Mouse (Mus musculus): Measurements from ENCODE around the gene Cldn13. TPM values are rescaled to one million over a fixed set of nuclear protein-coding genes. Genes with fewer than 3 reads are reported as not detected.

The Cldn13 gene
- total and polyA plus RNA-seq, 3 experiments = 0.10 TPM; not detected in 2

- intact Hi-C loops (cut with DNase I) = no loop called here
- peaks cover 3% of the 10 kb centered on the region; the same call in 1 of the 2 replicates for H3K4me1 ChIP-seq (ENCODE audit: control insufficient read depth, insufficient read depth, low read length)
- WGBS = 43% methylated on average over 5 of the region's 5 CpGs
- H3K4me3 ChIP-seq = no peak overlapping the region
- no peaks in the 10 kb centered on the region for H3K79me2 ChIP-seq (replicated peaks; ENCODE audit: control insufficient read depth, insufficient read depth, low read length)
- no peaks in the 10 kb centered on the region for H3K27me3 ChIP-seq (ENCODE audit: control insufficient read depth, insufficient read depth, low read length)
- TF ChIP-seq EP300 (IDR thresholded peaks at IDR 0.05; ENCODE audit: insufficient read depth, low read depth, low read length) (no peak), CTCF (IDR thresholded peaks at IDR 0.05) (no peak), POLR2A (IDR thresholded peaks at IDR 0.05; ENCODE audit: insufficient read depth, low read depth, low read length) (no peak)
- H3K36me3 ChIP-seq (ENCODE audit: control insufficient read depth, insufficient read depth, low read length) = no peaks in the 10 kb centered on the region
- H3K9ac ChIP-seq (ENCODE audit: low read depth, low read length) = no peak overlapping the region
- H3K27ac ChIP-seq = no peak overlapping the region
- no peak for DNase-seq
Observed at GRCm38 (mm10) chr5:134955491-134955890, 40.2 kb upstream of the Cldn13 start.

- peak in 1 of 2 experiments; percentile 40 for DNase-seq
- intact Hi-C loops (cut with DNase I) = no loop called here
- H3K4me1 ChIP-seq (ENCODE audit: control insufficient read depth, insufficient read depth, low read length) = no peaks in the 10 kb centered on the region
- H3K9ac ChIP-seq (ENCODE audit: low read depth, low read length) = no peak overlapping the region
- no peak overlapping the region for H3K27ac ChIP-seq
- TF ChIP-seq CTCF (IDR thresholded peaks at IDR 0.05) (no peak), EP300 (IDR thresholded peaks at IDR 0.05; ENCODE audit: insufficient read depth, low read depth, low read length) (no peak), POLR2A (IDR thresholded peaks at IDR 0.05; ENCODE audit: insufficient read depth, low read depth, low read length) (no peak)
- no peaks in the 10 kb centered on the region for H3K36me3 ChIP-seq (ENCODE audit: control insufficient read depth, insufficient read depth, low read length)
- H3K4me3 ChIP-seq = no peak overlapping the region
- 6% methylated on average over 19 of the region's 19 CpGs for WGBS
- no peaks in the 10 kb centered on the region for H3K27me3 ChIP-seq (ENCODE audit: control insufficient read depth, insufficient read depth, low read length)
- H3K79me2 ChIP-seq (replicated peaks; ENCODE audit: control insufficient read depth, insufficient read depth, low read length) = no peaks in the 10 kb centered on the region
Observed at GRCm38 (mm10) chr5:134951053-134951884, 35.9 kb upstream of the Cldn13 start.

- 61% methylated on average over 4 of the region's 4 CpGs for WGBS
Observed at GRCm38 (mm10) chr5:134948085-134948439, 32.7 kb upstream of the Cldn13 start.

GRCm38 (mm10) chr5:134947420-134948084, 32.2 kb upstream of the Cldn13 start:
- no peak for DNase-seq
- intact Hi-C loops (cut with DNase I) = no loop called here
- 44% methylated on average over 5 of the region's 5 CpGs for WGBS
- Histone ChIP-seq H3K4me1 (ENCODE audit: control insufficient read depth, insufficient read depth, low read length) (no peaks in the 10 kb centered on the region), H3K9ac (ENCODE audit: low read depth, low read length) (no peak overlapping the region), H3K79me2 (replicated peaks; ENCODE audit: control insufficient read depth, insufficient read depth, low read length) (no peaks in the 10 kb centered on the region), H3K36me3 (ENCODE audit: control insufficient read depth, insufficient read depth, low read length) (no peaks in the 10 kb centered on the region), H3K27ac (no peak overlapping the region), H3K27me3 (ENCODE audit: control insufficient read depth, insufficient read depth, low read length) (no peaks in the 10 kb centered on the region), H3K4me3 (no peak overlapping the region)
- no peak for TF ChIP-seq EP300 (IDR thresholded peaks at IDR 0.05; ENCODE audit: insufficient read depth, low read depth, low read length)
- no peak for TF ChIP-seq CTCF (IDR thresholded peaks at IDR 0.05)
- no peak for TF ChIP-seq POLR2A (IDR thresholded peaks at IDR 0.05; ENCODE audit: insufficient read depth, low read depth, low read length)

More at GRCm38 (mm10) chr5:134948085-134948439, 32.7 kb upstream of the Cldn13 start:
- intact Hi-C loops (cut with DNase I) = no loop called here
- no peak for TF ChIP-seq POLR2A (IDR thresholded peaks at IDR 0.05; ENCODE audit: insufficient read depth, low read depth, low read length)
- no peak for TF ChIP-seq EP300 (IDR thresholded peaks at IDR 0.05; ENCODE audit: insufficient read depth, low read depth, low read length)
- TF ChIP-seq CTCF (IDR thresholded peaks at IDR 0.05) = no peak
- no peaks in the 10 kb centered on the region for H3K4me1 ChIP-seq (ENCODE audit: control insufficient read depth, insufficient read depth, low read length)
- DNase-seq = no peak
- H3K27me3 ChIP-seq (ENCODE audit: control insufficient read depth, insufficient read depth, low read length) = no peaks in the 10 kb centered on the region
- H3K9ac ChIP-seq (ENCODE audit: low read depth, low read length) = no peak overlapping the region
- no peak overlapping the region for H3K27ac ChIP-seq
- no peaks in the 10 kb centered on the region for H3K36me3 ChIP-seq (ENCODE audit: control insufficient read depth, insufficient read depth, low read length)
- H3K4me3 ChIP-seq = no peak overlapping the region
- H3K79me2 ChIP-seq (replicated peaks; ENCODE audit: control insufficient read depth, insufficient read depth, low read length) = no peaks in the 10 kb centered on the region

DNA sequence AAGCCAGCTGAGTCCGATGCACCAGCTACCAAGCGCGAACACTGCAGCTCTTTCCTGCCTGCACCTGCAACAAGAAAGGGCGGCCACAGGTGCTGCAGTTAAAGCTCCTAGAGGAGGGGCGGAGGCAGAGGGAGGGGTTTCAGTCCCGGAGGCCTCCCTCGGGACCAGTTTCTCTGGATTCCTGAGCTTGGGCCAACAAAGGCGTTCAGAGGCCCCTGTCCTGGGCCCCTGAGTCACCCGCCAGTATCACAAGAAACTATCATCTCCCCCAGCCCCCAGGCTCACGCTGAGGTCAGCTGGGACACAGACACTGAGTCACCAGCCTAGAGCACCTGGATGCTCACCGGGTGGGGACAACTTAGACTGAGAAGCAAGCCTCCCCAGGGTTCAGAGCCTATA, 31.5 kb upstream of the Cldn13 start, which contains the start of gene Cldn4:
Gene Cldn4, minus strand, starts transcription at position 78 of the 399 bp plus-strand sequence.
- no peaks in the 10 kb centered on the region for H3K4me1 ChIP-seq (ENCODE audit: control insufficient read depth, insufficient read depth, low read length)
- H3K27ac ChIP-seq = no peak within 1 kb of the TSS
- no peaks in the 10 kb centered on the region for H3K79me2 ChIP-seq (replicated peaks; ENCODE audit: control insufficient read depth, insufficient read depth, low read length)
- intact Hi-C loops (cut with DNase I) = no loop called here
- H3K9ac ChIP-seq (ENCODE audit: low read depth, low read length) = no peak within 1 kb of the TSS
- DNase-seq = no peak
- WGBS = 42% methylated on average over 11 of the region's 11 CpGs
- H3K4me3 ChIP-seq = no peak within 1 kb of the TSS
- H3K36me3 ChIP-seq (ENCODE audit: control insufficient read depth, insufficient read depth, low read length) = no peaks in the 10 kb centered on the region
- H3K27me3 ChIP-seq (ENCODE audit: control insufficient read depth, insufficient read depth, low read length) = no peaks in the 10 kb centered on the region
- no peak for TF ChIP-seq EP300 (IDR thresholded peaks at IDR 0.05; ENCODE audit: insufficient read depth, low read depth, low read length)
- TF ChIP-seq POLR2A (IDR thresholded peaks at IDR 0.05; ENCODE audit: insufficient read depth, low read depth, low read length) = no peak
- TF ChIP-seq CTCF (IDR thresholded peaks at IDR 0.05) = no peak
